Mouse (Mus musculus) skeletal muscle tissue, adult 2 months (tissue): Measurements from ENCODE around the gene Il17rd.
A peak's percentile ranks its signal among the peaks of the same experiment; 100 is the strongest.

ENCODE experiments used
- DNase-seq: peaks from one replicate; pipeline ENCODE4 v3.0.0-alpha.2; 2012; ENCODE audit warnings: low read depth, low spot score

The Il17rd gene

GRCm38 (mm10) chr14:27038783-27039182, at the start of gene Il17rd:
TSS of gene Il17rd (plus strand) at chr14:27038941.
- DNase-seq, result peak; percentile 83

GRCm38 (mm10) chr14:26991622-26992021, 47.1 kb upstream of the Il17rd start:
- no peak for DNase-seq

GRCm38 (mm10) chr14:26993427-26993826, 45.3 kb upstream of the Il17rd start:
- DNase-seq, result no peak

DNA sequence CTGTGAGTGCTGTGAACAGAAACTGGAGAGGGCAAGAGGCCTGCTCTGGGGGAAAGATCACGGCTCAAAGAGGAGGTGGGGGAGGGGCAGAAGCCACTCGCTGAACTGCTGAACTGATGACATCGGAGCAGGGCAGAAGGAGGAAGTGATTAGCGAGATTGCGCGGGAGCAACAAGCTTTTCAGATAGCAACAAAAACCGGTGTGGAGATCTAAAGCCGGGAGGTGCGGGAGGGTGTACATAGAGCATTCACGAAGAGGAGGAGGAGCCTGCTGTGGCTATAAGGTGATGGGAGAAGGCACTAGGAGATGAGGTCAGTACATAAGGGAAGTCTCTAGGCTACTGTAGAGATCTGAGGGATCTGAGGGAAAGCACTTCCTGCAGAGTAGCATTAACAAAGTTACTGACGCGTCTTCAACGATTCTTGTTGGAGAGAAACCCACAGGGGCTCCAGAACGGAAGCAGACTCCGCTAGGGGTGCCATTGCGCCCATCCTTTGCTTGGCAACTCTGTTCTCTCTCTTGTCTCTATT, 44.5 kb upstream of the Il17rd start, which contains the start of gene Hesx1:
Gene Hesx1, plus strand, starts transcription at position 206 of the 531 bp plus-strand sequence.
- peak; percentile 18 for DNase-seq

DNA sequence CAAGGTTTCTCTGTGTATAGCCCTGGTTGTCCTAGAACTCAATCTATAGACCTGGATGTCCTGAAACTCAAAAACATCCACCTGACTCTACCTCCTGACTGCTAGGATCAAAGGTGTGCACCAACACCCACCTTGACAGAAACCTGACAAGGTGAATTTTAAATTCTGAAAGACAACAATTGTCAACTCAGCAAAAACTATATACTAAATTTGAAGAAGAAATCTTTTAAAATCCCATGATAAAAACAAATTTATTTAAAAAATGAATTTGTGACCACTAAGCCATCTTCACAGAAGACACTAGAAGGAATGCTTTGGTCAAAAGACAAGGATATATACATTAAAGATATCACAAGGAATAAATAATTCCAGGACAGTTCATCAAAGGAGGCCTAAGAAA, 42.5 kb upstream of the Il17rd start:
- no peak for DNase-seq

GRCm38 (mm10) chr14:27000386-27000785, 38.4 kb upstream of the Il17rd start:
- DNase-seq, result no peak

DNA sequence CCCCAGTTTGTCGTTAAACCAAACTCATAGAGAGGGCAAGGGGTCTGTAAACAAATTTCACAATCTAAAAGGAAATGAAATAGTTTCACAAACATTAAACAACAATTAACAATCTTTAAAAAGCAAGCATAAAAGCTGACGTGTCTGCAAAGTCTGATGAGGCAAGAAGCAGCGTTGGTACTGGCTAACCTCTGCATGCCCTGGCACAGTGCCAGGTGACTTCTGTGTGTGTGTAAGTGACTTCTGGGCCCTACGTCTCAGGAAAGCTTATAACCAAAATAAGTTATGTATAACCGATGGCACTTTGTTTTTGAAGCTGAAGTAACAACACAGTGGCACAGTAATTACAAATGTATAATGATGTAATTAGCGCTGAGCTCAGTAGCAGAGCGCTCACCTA, 33.8 kb upstream of the Il17rd start:
- no peak for DNase-seq

GRCm38 (mm10) chr14:27005937-27006336, 32.8 kb upstream of the Il17rd start:
- DNase-seq, result no peak

- DNase-seq, result no peak
Observed at GRCm38 (mm10) chr14:27011561-27011960, 27.2 kb upstream of the Il17rd start.

DNA sequence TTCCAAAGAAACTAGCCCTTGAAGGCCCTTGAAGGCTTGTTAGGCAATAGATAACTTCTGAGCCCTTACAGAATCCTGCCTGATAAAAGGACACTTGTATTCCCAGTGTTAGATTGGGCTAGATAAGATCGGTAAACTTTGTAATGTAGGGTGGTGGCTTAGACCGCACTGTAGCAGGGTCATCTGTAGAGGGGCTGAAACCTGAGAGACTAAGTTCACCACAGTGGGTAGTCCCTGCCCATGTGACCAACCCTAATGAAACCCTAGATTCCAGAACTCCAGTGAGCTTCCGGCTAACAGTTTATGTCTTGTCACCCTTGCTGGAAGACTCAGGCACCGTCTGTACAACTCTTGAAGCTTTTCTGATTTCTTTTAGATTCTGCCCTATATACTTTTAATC, 25.1 kb upstream of the Il17rd start:
- DNase-seq, result no peak

GRCm38 (mm10) chr14:27017936-27018335, 20.8 kb upstream of the Il17rd start:
- no peak for DNase-seq

- DNase-seq, result no peak
Observed at GRCm38 (mm10) chr14:27019850-27020249, 18.9 kb upstream of the Il17rd start.

- no peak for DNase-seq
Observed at GRCm38 (mm10) chr14:27022876-27023275, 15.9 kb upstream of the Il17rd start.

- DNase-seq, result no peak
Observed at GRCm38 (mm10) chr14:27024664-27025063, 14.1 kb upstream of the Il17rd start.

DNA sequence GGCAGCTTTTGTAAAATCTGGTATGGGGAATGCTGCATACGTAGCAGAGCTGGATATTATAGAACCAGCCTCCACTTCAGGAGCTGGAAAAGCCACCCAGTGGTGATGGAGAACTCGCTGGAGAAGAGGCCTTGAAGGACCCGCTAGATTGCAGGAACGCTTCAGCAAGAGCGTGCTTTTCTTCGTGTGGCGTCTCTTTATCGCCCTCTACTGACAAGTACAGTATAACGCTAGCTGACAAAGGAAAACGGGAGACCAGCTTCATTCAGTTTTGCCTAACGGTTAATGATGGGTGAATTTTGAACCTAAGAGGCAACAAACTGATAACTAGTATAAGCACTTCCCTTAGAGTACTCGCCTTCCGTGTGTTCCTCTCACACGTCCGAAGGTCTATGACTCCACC, 9.0 kb upstream of the Il17rd start:
- DNase-seq, result peak; percentile 52

- peak; percentile 46 for DNase-seq
Observed at GRCm38 (mm10) chr14:27031142-27031541, 7.6 kb upstream of the Il17rd start.

DNA sequence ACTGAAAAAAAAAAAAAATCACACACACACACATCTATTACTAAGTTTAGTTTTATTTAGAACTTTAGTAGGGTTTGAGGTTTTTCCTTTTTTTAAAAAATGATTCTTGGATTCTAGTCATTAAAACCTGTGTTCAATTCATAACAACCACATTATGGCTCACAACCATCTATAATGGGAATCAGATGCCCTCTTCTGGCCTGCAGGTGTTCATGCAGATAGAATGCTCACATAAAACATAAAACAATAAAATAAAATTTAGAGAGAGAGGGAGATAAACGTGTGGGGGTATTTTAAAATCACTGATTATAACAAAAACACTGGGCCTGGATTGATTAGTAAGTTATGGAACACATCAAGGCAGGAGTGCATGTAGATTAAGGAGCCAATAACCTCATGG, 1.2 kb upstream of the Il17rd start:
- DNase-seq, result no peak

DNA sequence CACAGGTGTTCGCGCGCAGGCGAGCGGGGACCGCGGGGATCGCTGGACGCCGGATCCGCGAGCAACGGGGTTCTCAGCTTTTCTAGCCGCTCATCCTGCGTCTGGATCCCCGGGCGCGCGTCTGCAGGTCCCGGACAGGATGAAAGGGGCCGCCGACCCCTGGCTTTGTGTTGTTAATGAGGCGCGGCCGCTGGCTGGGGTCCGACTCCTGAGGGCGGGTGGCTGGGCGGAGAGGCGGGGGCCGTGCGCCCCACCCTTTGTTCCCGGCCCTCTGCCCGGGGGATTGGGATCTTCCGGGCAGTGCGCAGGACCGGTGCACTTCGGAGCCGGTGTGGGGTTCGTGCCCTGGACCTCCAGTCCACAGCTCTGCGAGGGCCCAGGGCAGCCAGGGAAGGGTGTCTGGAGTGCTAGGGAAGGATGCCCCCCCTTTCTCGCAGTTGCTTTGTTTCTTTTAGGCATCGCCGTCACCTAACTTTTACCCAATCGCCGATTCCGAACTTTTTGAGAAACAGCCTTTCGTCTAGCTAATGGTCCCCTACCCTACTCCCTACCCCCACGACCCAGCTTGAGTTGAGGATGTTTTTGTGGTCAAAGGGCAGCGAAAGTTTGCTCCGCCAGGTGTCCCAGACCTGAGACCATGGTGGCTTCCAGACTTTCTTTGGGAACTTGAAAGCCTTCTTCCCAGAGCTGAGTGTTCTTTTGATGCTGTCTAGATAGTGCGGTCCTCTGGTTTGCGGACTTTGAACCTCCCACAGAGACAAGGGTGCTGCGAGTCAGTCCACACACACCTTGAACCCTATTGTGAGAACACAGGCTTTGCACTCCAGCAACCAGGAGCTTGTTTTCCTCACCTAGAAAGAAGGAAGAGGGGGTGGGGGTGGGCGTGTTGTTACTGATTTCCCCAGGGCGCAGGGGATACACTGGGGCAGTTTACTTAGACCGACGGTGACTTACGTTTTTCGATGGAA, 824 bp downstream of the Il17rd start:
- no peak for DNase-seq

DNA sequence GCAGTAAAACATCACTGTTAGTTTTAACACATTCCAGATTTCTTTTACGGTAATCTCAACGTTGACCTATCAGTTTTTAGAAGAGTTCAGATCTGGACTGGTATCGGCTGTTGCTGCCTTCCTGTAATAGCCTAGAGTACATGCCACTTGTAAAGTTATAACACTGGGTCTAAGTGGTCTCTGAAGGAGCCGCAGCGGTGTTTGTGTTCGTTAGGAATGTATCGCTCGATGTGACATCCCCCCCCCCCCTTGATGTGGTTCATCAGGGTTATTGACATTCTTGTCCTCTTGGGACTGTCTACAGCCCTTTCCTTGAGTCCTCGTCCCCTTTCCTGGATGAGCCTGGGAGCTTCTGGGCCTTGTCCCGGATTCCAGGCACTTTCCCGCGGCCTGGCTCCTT, 1.7 kb downstream of the Il17rd start:
- DNase-seq, result no peak

GRCm38 (mm10) chr14:27042280-27042983, 3.7 kb downstream of the Il17rd start:
- DNase-seq, result no peak

GRCm38 (mm10) chr14:27043416-27043815, 4.7 kb downstream of the Il17rd start:
- no peak for DNase-seq

DNA sequence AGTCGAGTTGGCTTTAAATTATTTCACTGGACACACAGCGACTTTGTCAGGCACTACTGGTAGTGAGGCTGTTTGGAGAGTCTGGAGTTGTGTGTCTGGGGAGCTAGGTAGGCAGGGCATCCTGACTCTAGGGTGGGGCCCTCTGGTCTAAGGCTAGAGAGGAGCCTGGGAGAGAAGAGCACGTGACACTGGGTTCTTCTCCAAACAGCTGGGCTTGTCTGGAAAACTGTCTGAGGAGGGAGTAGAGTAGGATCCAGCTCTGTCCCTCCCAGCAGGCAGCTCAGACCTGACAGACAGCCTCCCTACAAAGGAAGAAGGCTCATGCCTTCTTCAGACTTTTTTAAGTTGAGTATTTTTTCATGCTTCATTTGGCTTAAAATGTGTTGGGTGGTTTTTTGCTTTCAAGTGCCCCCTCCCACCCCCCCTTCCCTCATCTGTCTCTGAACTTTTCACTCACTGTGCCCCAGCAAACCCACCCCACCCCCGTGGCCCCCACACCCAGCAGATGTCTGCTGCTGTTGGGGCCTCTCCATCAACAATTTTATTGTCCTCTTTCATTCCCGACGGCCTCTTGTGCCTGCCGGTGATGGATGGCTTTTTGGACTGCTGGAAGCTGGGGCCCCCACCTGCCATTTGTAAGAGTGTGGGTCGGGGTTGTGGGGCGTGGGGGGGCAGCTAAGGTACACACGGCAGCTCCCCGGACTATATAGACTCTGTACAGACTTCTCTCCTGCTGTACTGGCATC, 5.7 kb downstream of the Il17rd start:
- DNase-seq, result peak; percentile 65
